Mouse (Mus musculus) embryo, embryonic 11 days (tissue): Measurements from ENCODE around the gene Palm2.

ENCODE experiments used
- DNase-seq: peaks from one replicate; pipeline ENCODE4 v3.0.0-alpha.2; 2015

Palm2 gene

DNA sequence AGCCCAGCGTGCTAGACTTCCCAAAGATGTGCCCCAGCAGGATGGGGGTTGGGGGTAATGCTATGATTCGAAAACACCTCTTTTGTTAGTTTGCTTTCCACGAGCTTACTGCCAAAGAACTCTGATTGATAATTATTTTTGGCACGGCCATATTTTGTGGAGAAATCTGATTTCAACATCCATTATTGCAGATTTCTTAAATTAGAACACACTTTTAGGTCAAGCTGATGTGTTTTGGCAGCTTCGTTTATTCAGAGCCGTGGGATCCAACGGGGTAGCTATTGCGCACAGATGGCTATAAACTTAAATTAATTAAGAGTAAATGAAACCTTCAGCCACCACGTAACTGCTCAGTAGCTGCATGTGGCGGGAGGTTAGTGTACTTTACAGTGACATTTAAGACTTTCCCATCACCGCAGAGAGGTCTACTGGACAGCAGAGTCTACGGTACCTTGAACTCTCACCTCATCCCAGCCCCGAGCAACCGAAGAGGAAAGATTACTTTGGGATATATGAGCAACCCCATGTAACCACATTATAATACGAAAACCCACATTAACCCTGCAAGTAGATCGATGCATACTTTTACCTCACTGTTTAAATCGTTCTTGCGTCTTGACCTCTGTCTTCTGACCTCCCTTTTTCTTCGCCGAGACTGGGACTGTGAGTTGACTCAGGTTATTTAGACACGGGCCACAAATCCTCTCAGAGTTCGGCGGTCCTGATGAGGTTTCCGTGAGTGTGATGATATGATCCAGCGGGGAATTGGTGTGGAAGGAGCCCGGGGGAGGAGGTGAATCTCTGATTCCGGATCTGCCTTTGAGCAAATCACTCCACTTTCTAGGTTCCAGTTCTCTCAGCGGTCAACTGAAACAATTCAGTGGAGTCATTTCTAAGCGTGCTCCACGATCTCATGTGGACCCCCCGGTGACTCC is 80.2 kb downstream of the Palm2 start:
- no peak for DNase-seq

DNA sequence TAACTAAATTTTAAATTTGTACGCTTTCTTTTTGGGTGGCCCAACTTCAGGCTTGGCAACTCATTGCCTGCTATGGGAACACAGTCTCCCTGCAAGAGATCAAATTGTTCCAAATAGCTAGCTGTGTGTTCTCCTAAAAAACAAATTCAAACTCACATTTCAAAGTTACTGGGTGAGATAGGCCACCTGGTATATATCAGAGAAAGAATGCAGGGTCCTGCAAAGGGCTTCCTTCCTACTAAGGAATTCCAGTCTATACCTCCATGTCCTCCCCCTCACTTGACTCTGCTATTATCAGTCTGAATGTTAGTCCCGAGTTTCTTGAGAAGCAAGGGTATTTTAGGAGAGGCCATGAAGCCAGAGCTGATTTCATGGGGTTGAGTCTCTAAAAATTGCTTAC is 81.3 kb downstream of the Palm2 start:
- DNase-seq, result no peak

DNA sequence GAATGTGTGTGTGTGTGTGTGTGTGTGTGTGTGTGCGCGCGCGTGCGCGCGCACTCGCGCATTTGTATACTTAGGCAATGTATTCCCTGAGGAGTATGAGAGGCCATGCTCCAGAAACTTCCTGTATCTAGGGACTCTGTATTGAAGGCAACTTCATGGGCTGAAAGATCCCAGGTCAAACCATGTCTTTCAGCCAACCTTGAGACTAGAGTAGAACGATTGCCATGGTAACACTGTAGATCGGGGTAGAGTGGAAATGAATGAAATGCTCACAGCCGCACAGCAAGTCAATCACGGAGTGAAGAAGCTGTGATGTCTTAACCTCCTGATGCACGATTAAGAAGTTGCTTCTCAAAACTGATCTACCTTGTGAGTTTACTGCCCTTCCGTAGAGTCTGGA is 89.4 kb downstream of the Palm2 start:
- no peak for DNase-seq

DNA sequence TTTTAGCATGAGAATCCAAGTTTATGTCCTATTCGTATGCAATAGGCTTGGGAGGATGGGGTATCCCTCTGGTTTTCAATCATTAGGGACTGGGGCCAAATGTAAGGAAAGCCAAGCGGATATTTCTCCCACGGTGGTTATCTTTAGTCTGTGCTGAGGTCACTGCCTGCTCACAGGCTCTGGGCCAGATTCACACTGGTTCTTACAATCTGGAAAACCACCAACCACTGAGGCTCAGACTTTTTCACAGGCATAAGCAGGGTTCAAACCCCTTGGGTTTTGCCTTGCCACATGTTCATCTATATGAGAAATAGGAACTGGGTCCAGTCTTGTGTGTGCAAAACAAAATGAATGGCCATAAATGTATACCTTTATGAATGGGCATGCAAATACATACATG is 90.4 kb downstream of the Palm2 start:
- DNase-seq, result no peak

DNA sequence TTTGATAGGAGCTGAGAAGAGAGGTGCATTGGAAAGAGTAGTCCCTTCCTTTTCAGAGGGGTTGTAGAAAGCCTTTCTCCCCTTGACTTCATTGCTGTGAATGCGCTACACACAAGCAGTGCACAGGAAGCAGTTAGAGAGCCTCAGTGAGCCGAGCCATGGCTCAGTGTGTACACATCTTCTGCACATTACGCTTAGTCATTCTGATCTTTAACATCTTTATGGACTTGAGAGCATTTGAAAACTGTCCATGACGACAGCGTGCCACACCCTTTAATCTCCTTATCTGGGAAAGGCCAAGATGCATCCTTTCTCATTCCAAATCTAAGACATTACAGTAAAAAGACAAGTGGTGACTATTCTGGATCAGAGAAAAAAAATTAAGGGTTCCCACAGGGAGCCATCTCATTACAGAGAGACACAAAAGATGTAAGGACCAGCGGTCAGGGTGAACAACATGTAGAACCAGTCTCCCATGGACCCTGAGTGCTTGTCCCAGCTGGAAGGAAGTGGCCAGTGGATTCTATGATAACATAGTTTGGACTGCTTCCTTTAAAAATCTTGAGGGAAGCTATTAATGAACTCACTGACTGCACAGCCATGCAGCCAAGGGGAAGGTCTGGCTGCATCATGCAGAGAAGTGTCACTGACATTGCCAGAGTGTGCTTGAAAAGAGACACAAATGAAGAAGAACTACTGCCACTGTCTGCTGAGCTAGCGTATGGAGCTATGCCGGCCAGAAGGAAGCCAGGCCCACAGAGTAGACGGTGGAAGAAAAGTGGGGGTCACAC is 91.4 kb downstream of the Palm2 start:
- DNase-seq, result no peak

DNA sequence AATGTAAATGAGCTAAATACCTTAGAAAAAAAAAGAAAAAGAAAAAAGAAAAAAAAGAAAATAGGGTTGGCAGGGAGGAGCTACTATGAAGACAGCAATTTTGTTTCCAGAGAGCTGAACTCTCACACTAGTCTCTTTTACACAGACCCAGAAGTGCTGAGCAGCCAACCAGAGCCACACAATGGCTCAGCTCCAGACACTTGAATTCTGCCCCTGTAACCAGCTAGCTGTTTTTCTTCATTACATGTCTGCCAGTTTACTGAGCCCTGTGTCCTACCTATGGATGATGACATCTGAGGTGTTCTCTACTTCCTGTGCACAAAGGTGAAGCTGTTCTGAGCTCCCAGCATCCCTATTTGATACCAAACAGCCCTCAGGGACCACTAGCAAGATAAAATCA is 94.2 kb downstream of the Palm2 start:
- DNase-seq, result no peak

DNA sequence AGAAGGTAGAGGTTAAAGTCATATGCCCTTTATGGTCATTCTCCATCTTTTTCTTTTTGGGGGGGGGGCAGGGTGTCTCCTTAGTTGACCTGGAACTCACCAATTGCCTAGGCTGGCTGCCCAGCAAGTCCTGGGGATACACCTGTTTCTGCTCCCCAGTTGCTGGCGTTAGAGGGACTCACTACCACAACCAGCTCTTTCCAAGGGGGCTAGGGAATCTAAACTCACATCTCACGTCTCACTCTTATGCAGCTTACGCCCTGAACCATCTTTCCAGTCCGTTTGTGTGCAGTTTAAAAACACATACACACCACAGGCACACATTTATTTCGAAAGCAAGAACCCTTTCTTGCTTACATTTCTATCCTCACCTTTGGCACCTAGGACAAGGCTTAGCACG is 99.6 kb downstream of the Palm2 start:
- DNase-seq, result no peak

DNA sequence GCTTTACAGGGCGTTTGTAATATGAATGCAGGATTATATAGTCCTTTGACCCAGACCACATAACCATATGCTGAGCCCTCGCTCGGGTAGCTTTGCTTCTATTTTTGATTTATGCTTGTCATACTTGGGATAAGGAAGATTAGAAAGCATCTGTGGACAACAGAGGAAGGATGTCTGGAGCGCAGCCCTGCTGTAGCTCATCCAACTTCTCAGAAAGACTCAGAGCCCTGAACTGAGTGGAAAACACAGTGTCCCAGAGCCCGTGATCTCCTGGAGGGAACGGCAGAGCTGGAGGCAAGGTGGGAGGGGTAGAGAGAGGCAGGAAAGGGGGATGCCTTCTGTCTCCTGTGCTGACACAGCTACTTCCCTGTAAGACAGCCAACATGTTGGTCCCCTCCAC is 100.2 kb downstream of the Palm2 start:
- no peak for DNase-seq

DNA sequence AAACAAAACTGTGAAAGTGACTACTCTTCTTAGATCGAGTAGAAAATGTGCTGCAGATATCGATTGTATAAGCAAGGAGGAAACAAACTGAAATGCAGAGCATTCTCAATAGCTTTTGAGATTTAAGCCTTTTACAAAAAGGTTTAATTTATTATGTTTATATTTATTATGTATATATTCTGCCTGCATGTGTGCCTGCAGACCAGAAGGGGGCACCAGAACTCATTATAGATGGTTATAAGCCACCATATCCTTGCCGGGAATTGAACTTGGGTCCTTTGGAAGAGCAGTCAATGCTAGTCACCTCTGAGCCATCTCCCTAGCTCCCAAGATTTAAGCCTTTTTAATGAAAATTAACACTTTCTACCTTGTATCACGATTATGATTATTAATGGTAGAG is 101.0 kb downstream of the Palm2 start:
- DNase-seq, result no peak

DNA sequence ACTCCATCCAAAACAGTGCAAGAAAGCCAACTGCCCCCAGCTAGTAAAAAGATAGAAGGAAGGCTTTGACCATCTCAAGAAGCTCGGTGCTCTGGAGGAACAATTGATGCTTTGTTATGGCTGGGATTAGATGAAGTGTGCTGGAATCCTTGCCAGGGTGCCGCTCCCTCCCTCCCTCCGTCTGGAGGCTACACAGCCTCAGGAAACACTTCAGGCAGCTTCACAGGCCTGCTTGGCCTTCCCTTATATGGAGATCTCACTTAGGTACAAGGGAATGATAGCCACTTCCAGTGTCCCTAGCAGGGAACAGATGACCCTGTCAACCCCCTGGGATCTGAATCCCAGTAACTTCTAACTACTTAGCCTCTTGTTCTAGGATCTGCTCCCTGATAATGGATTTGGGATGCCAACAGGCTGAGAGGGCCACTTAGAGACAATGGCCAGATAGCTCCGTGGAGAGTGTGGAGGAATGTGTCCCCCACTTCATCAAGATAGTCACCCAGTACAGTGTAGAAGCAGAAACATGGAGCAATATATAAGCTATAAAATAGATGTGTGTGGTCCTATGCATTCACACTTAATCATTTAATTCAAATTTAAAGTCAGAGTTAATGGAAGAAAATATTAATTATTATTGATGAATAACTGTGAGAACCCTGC is 104.1 kb downstream of the Palm2 start:
- peak; percentile 40 for DNase-seq

DNA sequence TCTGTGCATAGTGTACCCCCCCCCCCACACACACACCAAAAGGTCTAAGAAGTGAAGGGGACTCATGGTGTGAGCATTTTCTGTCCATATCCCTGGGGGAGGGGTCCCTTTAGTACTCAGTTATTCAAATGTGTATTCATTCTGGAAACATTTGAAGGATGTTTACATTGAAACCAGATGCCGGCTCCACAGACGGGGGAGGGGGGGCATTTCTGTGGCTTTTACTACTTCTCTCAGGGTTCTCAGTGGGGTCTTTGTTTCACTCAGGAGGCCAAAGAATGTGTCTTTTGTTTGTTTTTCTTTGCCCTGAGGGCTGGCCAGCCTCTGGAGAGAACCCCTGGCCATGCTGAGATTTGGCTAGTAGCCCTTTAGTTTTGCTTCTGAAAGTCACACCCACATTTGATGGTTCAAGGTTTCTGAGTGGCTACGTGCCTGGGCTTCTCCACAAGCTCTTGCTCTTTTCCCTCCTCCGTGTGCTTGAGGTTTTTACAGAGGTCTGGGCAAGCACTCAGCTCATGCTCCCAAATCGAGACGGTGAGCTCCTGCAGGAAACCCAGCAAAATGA is 109.7 kb downstream of the Palm2 start:
- peak; percentile 87 for DNase-seq

DNA sequence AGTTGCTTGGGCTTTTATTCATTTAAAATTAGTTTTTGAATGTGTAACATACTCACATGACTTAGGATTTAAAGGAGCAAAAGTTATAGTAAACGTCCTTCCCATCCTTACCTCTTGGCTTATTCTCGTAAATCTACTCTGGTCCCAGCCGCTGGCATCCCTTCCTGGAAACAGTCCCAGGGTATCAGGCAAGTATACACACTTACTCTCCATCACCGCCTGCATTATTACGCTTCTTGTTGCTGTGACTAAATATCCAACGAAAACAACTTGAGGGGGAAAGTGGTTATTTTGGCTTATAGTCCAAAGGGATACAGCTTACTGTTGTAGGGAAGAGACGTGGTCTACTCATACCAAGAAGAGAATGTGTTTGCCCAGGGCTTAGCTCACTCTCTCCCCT is 113.7 kb downstream of the Palm2 start:
- DNase-seq, result no peak

DNA sequence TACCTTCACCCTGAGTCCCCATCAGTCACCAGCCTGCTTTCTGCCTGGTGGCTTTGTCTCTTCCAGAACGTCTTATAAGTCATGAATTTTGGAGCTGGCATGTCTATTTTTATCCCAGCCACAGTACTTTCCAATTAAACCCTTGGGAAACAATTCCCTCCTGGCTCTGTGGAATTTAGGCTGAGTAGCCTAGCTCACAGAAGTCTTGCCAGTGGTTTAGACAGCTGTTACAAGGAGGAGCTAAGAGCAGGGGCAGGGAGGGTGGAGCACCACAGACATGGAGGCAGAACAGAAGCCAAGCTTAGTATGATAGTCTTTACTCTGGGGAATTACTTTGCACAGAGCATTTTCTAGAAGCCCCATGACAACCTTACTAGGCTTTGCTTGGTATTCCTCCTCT is 116.2 kb downstream of the Palm2 start:
- no peak for DNase-seq

DNA sequence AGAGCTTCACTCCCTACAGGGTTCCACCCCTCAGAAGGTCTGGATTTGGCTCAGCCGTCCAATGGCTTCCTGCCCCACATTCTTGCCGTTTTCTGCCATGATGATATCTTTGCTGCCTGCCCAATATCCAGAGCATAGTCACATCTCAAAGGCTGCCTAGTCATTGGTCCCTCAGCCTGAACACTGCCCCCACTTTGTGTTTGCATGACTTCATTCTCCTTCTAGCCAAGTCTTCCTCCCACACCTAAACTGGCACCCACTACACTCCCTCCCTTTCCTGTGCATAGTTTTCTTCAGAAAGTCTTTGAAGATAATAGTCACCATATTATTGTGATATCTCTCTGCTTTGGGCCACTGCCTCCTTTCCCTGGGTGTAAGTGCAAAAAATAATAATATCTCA is 123.1 kb downstream of the Palm2 start:
- DNase-seq, result no peak

DNA sequence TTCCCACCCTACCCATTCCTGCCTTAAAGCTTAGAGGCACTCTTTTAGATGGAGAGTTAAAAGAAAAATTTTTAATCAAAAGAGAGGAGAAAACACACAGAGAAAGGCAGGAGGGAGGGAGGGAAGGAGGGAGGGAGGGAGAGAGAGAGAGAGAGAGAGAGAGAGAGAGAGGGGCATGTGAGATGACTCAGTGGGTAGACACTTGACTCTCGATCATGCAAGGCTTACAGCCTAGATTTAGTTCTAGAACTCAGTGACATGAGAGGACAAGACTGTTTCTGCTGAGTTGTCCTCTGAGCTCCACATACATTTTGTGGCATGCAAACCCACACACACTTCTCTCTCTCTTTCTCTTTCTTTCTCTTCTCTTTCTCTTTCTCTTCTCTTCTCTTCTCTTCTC is 125.4 kb downstream of the Palm2 start:
- no peak for DNase-seq

DNA sequence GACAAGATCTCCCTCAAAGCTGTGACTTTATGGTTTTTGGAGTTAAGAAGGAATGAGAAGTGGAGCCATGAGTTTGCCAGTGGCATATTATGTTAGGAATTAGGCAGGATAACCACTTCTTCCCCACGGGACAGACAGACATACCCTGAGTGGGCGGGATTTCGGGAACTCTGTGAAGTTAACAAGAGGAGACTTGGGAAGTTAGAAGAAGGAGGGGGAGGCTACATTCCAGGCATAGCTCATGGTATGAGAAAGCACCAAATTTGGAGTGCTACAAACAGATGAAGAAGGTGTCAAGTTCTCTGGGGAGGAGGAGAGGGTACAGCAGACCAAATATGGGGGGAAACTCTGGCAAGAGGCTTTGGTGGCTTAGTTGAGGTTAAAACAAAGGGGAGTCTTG is 126.0 kb downstream of the Palm2 start:
- peak; percentile 58 for DNase-seq

DNA sequence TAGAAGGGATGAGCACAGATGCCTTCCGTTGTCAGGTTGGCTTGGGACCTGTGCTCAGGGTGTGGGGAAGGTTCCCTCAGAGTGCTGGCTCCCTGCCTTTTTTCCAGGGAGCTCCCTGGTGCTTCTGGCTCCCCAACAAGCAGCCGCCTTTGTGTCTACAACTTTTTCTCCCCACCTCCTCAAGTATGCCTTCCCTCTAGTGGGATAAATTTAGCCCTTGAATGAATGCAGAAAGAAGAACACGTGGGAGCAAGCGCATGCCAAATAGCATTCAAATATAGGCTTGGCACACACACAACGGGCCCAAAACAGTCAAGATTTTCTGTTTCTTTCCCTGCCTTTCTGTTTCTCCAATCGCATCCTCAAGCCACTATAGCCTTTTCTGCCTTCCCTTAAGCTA is 127.0 kb downstream of the Palm2 start:
- DNase-seq, result no peak

DNA sequence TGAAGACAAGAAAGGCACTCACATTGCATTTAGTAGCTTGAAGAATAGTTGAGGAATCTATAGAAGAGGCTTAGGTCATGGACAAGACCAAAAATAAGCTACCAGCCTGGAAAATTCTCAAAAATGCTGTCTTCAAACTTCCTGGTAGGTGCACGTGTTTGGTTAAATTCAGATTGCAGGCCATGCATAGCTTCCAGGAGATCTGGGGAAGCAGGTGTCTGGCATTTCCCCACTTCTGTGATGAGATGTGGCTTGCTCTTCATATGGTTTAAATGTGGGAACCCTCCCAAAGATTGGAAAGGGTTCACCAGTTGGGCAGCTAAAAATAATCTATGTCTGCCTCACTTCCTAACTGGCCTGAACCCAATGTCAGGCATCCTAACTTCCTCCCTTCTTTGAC is 131.2 kb downstream of the Palm2 start:
- DNase-seq, result no peak

DNA sequence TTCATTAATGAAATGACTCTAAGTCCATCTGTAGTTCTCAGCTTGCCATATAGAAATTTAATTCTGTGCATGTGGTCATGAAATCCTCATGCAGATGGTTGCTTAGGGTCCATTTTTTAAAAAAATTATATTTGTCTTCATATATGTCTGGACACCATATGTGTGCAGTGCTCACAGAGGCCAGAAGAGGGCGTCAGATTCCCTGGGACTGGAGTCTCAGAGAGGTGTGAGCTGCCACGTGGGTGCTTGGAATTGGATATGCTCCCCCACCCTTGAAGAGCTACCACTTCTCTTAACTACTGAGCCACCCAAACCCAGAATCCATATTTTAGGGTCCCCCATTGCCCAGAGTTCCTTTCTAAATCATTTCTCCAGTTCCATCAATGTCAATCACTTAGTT is 131.8 kb downstream of the Palm2 start:
- no peak for DNase-seq

DNA sequence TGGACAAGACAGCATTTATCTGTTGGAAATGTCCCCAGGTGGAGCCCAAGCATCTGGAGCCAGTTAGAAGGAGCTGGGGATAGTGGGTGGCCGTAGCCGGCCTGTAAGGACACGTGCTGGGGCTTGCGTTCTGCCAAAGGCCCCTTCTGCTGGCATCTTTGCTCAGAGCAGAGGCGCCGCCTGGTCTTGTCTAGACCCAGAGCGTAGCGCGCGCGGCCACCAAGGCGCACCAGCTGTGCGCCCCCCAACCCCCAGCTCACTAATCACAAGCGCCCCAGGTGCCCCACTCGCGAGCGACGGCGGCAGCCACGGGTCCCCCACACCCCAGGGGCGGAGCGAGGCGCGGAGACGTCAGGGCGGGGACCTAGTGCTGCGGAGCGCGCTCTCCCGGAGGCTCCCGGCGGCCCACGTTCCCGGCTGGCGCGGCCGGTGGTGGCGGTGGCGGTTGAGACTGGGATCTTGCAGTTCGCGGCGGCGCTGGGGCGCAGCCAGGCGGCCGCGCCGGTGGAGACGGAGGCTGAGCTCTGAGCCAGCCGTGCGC is 133.7 kb downstream of the Palm2 start, which contains the start of gene Pakap:
Pakap (plus strand) TSS at position 514 of the 541 bp plus-strand sequence.
- DNase-seq, result peak; percentile 86

DNA sequence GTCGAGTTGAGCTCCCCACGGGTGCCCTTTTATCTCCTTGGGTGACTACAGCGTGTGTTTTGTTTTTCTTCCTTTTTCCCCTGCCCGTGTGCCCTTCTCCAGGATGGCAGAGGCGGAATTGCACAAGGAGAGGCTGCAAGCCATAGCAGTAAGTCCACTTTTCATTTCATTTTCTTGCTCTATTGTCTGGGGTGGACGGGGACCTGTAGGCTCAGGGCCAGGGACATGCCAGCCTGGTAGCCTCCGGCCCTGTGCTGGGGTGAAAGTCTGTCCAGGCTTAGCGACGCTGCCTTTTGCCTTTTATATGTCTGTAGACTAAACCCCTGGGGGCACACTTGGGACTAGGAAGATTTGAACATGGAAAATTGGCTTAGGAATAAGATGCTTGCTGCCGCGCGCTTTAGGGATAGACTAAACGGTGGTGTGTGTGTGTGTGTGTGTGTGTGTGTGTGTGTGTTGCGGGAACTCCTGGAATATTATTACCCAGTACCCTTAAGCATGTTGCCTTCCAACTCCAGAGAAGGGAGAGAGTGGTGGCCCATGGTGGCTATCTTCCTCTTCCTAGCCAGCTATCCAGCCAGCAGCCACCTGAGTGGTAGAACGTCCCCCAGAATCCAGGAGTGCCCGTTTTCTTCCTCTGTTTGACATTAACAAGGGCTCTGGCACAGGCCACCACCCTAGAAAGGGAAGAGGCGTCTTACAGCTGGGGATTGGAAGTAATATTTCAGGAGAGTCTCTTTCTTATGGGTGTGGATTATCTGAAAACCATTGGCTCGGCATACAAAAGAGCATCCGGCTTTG is 134.4 kb downstream of the Palm2 start:
- peak; percentile 39 for DNase-seq

DNA sequence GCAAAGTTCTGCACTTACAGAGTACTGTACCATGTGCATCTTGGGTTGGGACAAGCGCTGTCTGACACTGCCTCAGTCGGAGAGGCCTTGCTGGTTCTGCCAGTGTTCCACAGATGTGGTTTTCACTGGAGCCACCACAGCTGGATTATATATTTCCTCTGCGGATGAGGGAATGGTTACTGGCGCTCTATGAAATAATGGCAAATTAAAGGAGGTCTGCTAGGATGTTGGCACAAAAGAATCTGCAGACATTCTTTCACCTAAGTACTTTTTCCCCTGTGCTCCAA is 135.0 kb downstream of the Palm2 start:
- DNase-seq, result no peak
